Mouse (Mus musculus) heart, embryonic 14.5 days (tissue): ENCODE results near the gene Il1r1. TPM values are rescaled to one million over a fixed set of nuclear protein-coding genes. Genes with fewer than 3 reads are reported as not detected.

Source experiments
- ATAC-seq: fragments of 200-750 bp; cut with Nextera tagmentation; 2 replicates; pipeline ENCODE4 v1.8.0; 2017; ENCODE audit warnings: low read depth, moderate TSS enrichment; ENCODE audit not compliant: insufficient number of reproducible peaks, insufficient read depth, low FRiP score
- H3K27ac ChIP-seq, 2 experiments: fragments of 200-500 bp in 1 of 2; fragments of 300-500 bp in 1 of 2; sonication (generic) in 1 of 2; replicated peaks in 1 of 2; 2 replicates each; pipeline ENCODE4 v1.5.1; 2012 to 2014; ENCODE audit warnings: low read depth in 2 of 2, low read length in 2 of 2, control low read depth in 1 of 2, mild to moderate bottlenecking in 1 of 2, mixed read lengths in 1 of 2; ENCODE audit not compliant: control insufficient read depth in 1 of 2, insufficient read depth in 1 of 2
- H3K27me3 ChIP-seq: fragments of 300-500 bp; sonication (generic); 2 replicates; pipeline ENCODE4 v1.6.1; 2014; ENCODE audit warnings: mild to moderate bottlenecking, low read length, control low read depth; ENCODE audit not compliant: control insufficient read depth, insufficient read depth
- H3K36me3 ChIP-seq: fragments of 300-500 bp; sonication (generic); 2 replicates; pipeline ENCODE4 v1.6.1; 2014; ENCODE audit warnings: mild to moderate bottlenecking, control low read depth, low read length, mixed read lengths; ENCODE audit not compliant: control insufficient read depth, insufficient read depth
- H3K4me1 ChIP-seq, 2 experiments: fragments of 200-500 bp in 1 of 2; fragments of 300-500 bp in 1 of 2; sonication (generic) in 1 of 2; 2 replicates each; pipeline ENCODE4 v1.6.1; 2012 to 2014; ENCODE audit warnings: low read length in 2 of 2, control low read depth in 1 of 2, mixed read lengths in 1 of 2; ENCODE audit not compliant: control insufficient read depth in 2 of 2, insufficient read depth in 2 of 2
- H3K4me2 ChIP-seq: fragments of 300-500 bp; sonication (generic); 2 replicates; pipeline ENCODE4 v1.6.1; 2014; ENCODE audit warnings: mild to moderate bottlenecking, low read length
- H3K4me3 ChIP-seq, 2 experiments: fragments of 200-500 bp in 1 of 2; fragments of 300-500 bp in 1 of 2; sonication (generic) in 1 of 2; 2 replicates each; pipeline ENCODE4 v1.5.1; 2012 to 2014; ENCODE audit warnings: low read length in 2 of 2, mild to moderate bottlenecking in 2 of 2, control low read depth in 1 of 2, low read depth in 1 of 2, moderate library complexity in 1 of 2; ENCODE audit not compliant: control insufficient read depth in 1 of 2, insufficient read depth in 1 of 2
- H3K9ac ChIP-seq: fragments of 300-500 bp; sonication (generic); 2 replicates; pipeline ENCODE4 v1.6.1; 2014; ENCODE audit warnings: mild to moderate bottlenecking, low read length
- H3K9me3 ChIP-seq: fragments of 300-500 bp; sonication (generic); 2 replicates; pipeline ENCODE4 v1.6.1; 2016; ENCODE audit warnings: low read length, control low read depth; ENCODE audit not compliant: control insufficient read depth
- WGBS: fragments of 180-500 bp; shearing (Covaris S2); extraction: QIAGEN DNeasy Blood & Tissue Kit; methylation state at CpG from one replicate; pipeline ENCODE4 v1.1.7; 2014; 5-methylcytosine and 5-hydroxymethylcytosine counted together
- polyA plus RNA-seq: library from polyadenylated mRNA; unstranded; fragments of >200 nt; fragmentation: Nextera tagmentation; extraction: Ambion mirVana; gene quantifications from 2 replicates; pipeline ENCODE4 v1.2.1, GENCODE M21; 2014

Il1r1 gene
- polyA plus RNA-seq, 1 experiment from 2014 or later: 8.4 TPM

GRCm38 (mm10) chr1:40237094-40237493 lies 12.2 kb downstream of the Il1r1 start:
- H3K27me3 ChIP-seq: no peaks in the 10 kb centered on the region
- ATAC-seq: no peak
- H3K9ac ChIP-seq: no peak overlapping the region
- no peaks in the 10 kb centered on the region for H3K9me3 ChIP-seq
- WGBS: 59% methylated on average over 6 of the region's 6 CpGs
- no peak overlapping the region for H3K4me2 ChIP-seq
- no peak overlapping the region for H3K4me3 ChIP-seq
- H3K36me3 ChIP-seq: no peaks in the 10 kb centered on the region
- peaks cover 10 to 13% of the 10 kb centered on the region in 2 experiments; a peak in 3 of 4 replicates for H3K4me1 ChIP-seq
- no peak overlapping the region for H3K27ac ChIP-seq

GRCm38 (mm10) chr1:40240353-40241092 lies 15.6 kb downstream of the Il1r1 start:
- Histone ChIP-seq H3K36me3 (no peaks in the 10 kb centered on the region), H3K27me3 (no peaks in the 10 kb centered on the region), H3K4me2 (no peak overlapping the region), H3K9me3 (no peaks in the 10 kb centered on the region), H3K4me3 (no peak overlapping the region), H3K9ac (no peak overlapping the region), H3K4me1 (no peaks in the 10 kb centered on the region), H3K27ac (no peak overlapping the region)
- no peak for ATAC-seq
- WGBS: 86% methylated on average over 9 of the region's 9 CpGs

- Histone ChIP-seq H3K4me3 (no peak overlapping the region), H3K4me2 (no peak overlapping the region), H3K4me1 (no peaks in the 10 kb centered on the region), H3K9me3 (no peaks in the 10 kb centered on the region), H3K9ac (no peak overlapping the region), H3K27me3 (no peaks in the 10 kb centered on the region), H3K27ac (no peak overlapping the region), H3K36me3 (no peaks in the 10 kb centered on the region)
- 57% methylated on average over 1 of the region's 1 CpGs for WGBS
- ATAC-seq: no peak
Observed at GRCm38 (mm10) chr1:40242717-40243116, 17.8 kb downstream of the Il1r1 start.

- Histone ChIP-seq H3K9ac (no peak overlapping the region), H3K27me3 (no peaks in the 10 kb centered on the region), H3K27ac (no peak overlapping the region), H3K36me3 (no peaks in the 10 kb centered on the region), H3K9me3 (no peaks in the 10 kb centered on the region), H3K4me3 (no peak overlapping the region), H3K4me2 (no peak overlapping the region), H3K4me1 (no peaks in the 10 kb centered on the region)
- WGBS: 84% methylated on average over 3 of the region's 3 CpGs
- ATAC-seq: no peak
Observed at GRCm38 (mm10) chr1:40243561-40243998, 18.7 kb downstream of the Il1r1 start.

- Histone ChIP-seq H3K27ac (no peak overlapping the region), H3K4me3 (no peak overlapping the region), H3K9ac (no peak overlapping the region), H3K4me2 (no peak overlapping the region), H3K4me1 (no peaks in the 10 kb centered on the region), H3K27me3 (no peaks in the 10 kb centered on the region), H3K9me3 (no peaks in the 10 kb centered on the region), H3K36me3 (no peaks in the 10 kb centered on the region)
- ATAC-seq: 0 out of 2 replicates have a peak, but pooled peaks have one; percentile 39
- 37% methylated on average over 4 of the region's 4 CpGs for WGBS
Observed at GRCm38 (mm10) chr1:40250425-40250824, 25.5 kb downstream of the Il1r1 start.

GRCm38 (mm10) chr1:40252507-40252906 lies 27.6 kb downstream of the Il1r1 start:
- WGBS: 84% methylated on average over 6 of the region's 6 CpGs
- Histone ChIP-seq H3K36me3 (no peaks in the 10 kb centered on the region), H3K27me3 (no peaks in the 10 kb centered on the region), H3K4me2 (no peak overlapping the region), H3K4me1 (no peaks in the 10 kb centered on the region), H3K9me3 (no peaks in the 10 kb centered on the region), H3K9ac (no peak overlapping the region), H3K4me3 (no peak overlapping the region), H3K27ac (no peak overlapping the region)
- ATAC-seq: no peak

- WGBS: 86% methylated on average over 5 of the region's 5 CpGs
- H3K4me3 ChIP-seq: no peak overlapping the region
- no peak for ATAC-seq
Observed at GRCm38 (mm10) chr1:40253940-40254339, 29.1 kb downstream of the Il1r1 start.

More at GRCm38 (mm10) chr1:40253940-40254339, 29.1 kb downstream of the Il1r1 start:
- Histone ChIP-seq H3K9ac (no peak overlapping the region), H3K9me3 (no peaks in the 10 kb centered on the region), H3K4me1 (no peaks in the 10 kb centered on the region), H3K4me2 (no peak overlapping the region), H3K36me3 (no peaks in the 10 kb centered on the region), H3K27me3 (no peaks in the 10 kb centered on the region), H3K27ac (no peak overlapping the region)
